Mouse (Mus musculus): ENCODE results near the gene Ubac2. TPM values are rescaled to one million over a fixed set of nuclear protein-coding genes. Genes with fewer than 3 reads are reported as not detected.

Ubac2 gene
- total and polyA plus RNA-seq, 3 experiments, result 32.8 to 40.1 (median 35.5) TPM

- H3K27ac ChIP-seq (ENCODE audit: insufficient read depth, low read depth), result no peak overlapping the region
- peaks cover 23 to 72% of the 10 kb centered on the region in 2 experiments for H3K4me1 ChIP-seq (ENCODE audit: control insufficient read depth in 1 of 2, insufficient read depth in 2 of 2)
- dilution Hi-C loops (cut with MboI; ENCODE audit: extremely low pct_ligation_motif_present, extremely low pct_unique_long_range_greater_than_20kb, low sequenced_read_pairs), result no loop called here
These were observed 75.7 kb downstream of the Ubac2 start for GRCm38 (mm10) chr14:121954129-121954528.

GRCm38 (mm10) chr14:121954608-121955007 lies 76.2 kb downstream of the Ubac2 start:
- H3K36me3 ChIP-seq (replicated peaks in 1 of 2; ENCODE audit: control insufficient read depth in 1 of 2, insufficient read depth in 1 of 2, low read length in 1 of 2), result peaks cover 11 to 64% of the 10 kb centered on the region in 2 experiments
- H3K4me3 ChIP-seq (replicated peaks in 1 of 3; ENCODE audit: low read depth in 2 of 3, low read length in 2 of 3, poor library complexity in 1 of 3), result no peak overlapping the region
- no peak for TF ChIP-seq POLR2AphosphoS2 (IDR thresholded peaks at IDR 0.05; ENCODE audit: low read depth, low read length)
- TF ChIP-seq ZKSCAN1 (IDR thresholded peaks at IDR 0.05; ENCODE audit: borderline replicate concordance, low read depth, low read length), result peak; percentile 65
- H3K4me2 ChIP-seq (ENCODE audit: insufficient read depth, low read depth, poor library complexity, severe bottlenecking), result no peak overlapping the region
- no peaks in the 10 kb centered on the region for H3K79me2 ChIP-seq (replicated peaks; ENCODE audit: control insufficient read depth, extremely low read depth, insufficient read depth, poor library complexity, severe bottlenecking)
- DNase-seq (ENCODE audit: extremely low read depth), result no peak
- H3K27me3 ChIP-seq (replicated peaks), result no peaks in the 10 kb centered on the region
- H3K27ac ChIP-seq (ENCODE audit: insufficient read depth, low read depth), result no peak overlapping the region
- dilution Hi-C loops (cut with MboI; ENCODE audit: extremely low pct_ligation_motif_present, extremely low pct_unique_long_range_greater_than_20kb, low sequenced_read_pairs), result no loop called here
- no peaks in the 10 kb centered on the region for H3K9me3 ChIP-seq (replicated peaks; ENCODE audit: low read length)
- no peak overlapping the region for H3K9ac ChIP-seq (ENCODE audit: insufficient read depth, low read depth)
- in situ Hi-C loops (cut with MboI; ENCODE audit: low pct_ligation_motif_present, low pct_unique_long_range_greater_than_20kb, low sequenced_read_pairs), result no loop called here
- peaks cover 24 to 72% of the 10 kb centered on the region in 2 experiments for H3K4me1 ChIP-seq (ENCODE audit: control insufficient read depth in 1 of 2, insufficient read depth in 2 of 2)

More at GRCm38 (mm10) chr14:121954129-121954528, 75.7 kb downstream of the Ubac2 start:
- TF ChIP-seq BHLHE40 (IDR thresholded peaks at IDR 0.05; ENCODE audit: low read depth, low read length) (no peak), UBTF (IDR thresholded peaks at IDR 0.05; ENCODE audit: low read depth, low read length) (no peak)
- no peaks in the 10 kb centered on the region for H3K79me2 ChIP-seq (replicated peaks; ENCODE audit: control insufficient read depth, extremely low read depth, insufficient read depth, poor library complexity, severe bottlenecking)
- in situ Hi-C loops (cut with MboI; ENCODE audit: low pct_ligation_motif_present, low pct_unique_long_range_greater_than_20kb, low sequenced_read_pairs), result no loop called here
- peaks cover 11 to 67% of the 10 kb centered on the region in 2 experiments for H3K36me3 ChIP-seq (replicated peaks in 1 of 2; ENCODE audit: control insufficient read depth in 1 of 2, insufficient read depth in 1 of 2, low read length in 1 of 2)
- no peak overlapping the region for H3K4me2 ChIP-seq (ENCODE audit: insufficient read depth, low read depth, poor library complexity, severe bottlenecking)
- no peak for DNase-seq (ENCODE audit: extremely low read depth)
- no peak overlapping the region for H3K4me3 ChIP-seq (replicated peaks in 1 of 3; ENCODE audit: low read depth in 2 of 3, low read length in 2 of 3, poor library complexity in 1 of 3)
- no peak overlapping the region for H3K9ac ChIP-seq (ENCODE audit: insufficient read depth, low read depth)
- H3K9me3 ChIP-seq (replicated peaks; ENCODE audit: low read length), result no peaks in the 10 kb centered on the region
- no peaks in the 10 kb centered on the region for H3K27me3 ChIP-seq (replicated peaks)

- no peak overlapping the region for H3K4me2 ChIP-seq (ENCODE audit: insufficient read depth, low read depth, poor library complexity, severe bottlenecking)
- no peak overlapping the region for H3K27ac ChIP-seq (ENCODE audit: insufficient read depth, low read depth)
- dilution Hi-C loops (cut with MboI; ENCODE audit: extremely low pct_ligation_motif_present, extremely low pct_unique_long_range_greater_than_20kb, low sequenced_read_pairs) (no loop called here), in situ Hi-C loops (cut with MboI; ENCODE audit: low pct_ligation_motif_present, low pct_unique_long_range_greater_than_20kb, low sequenced_read_pairs) (no loop called here)
- no peak overlapping the region for H3K9ac ChIP-seq (ENCODE audit: insufficient read depth, low read depth)
- no peaks in the 10 kb centered on the region for H3K79me2 ChIP-seq (replicated peaks; ENCODE audit: control insufficient read depth, extremely low read depth, insufficient read depth, poor library complexity, severe bottlenecking)
- DNase-seq (ENCODE audit: extremely low read depth), result no peak
- peaks cover 19 to 72% of the 10 kb centered on the region in 2 experiments for H3K4me1 ChIP-seq (ENCODE audit: control insufficient read depth in 1 of 2, insufficient read depth in 2 of 2)
- H3K4me3 ChIP-seq (replicated peaks in 1 of 3; ENCODE audit: low read depth in 2 of 3, low read length in 2 of 3, poor library complexity in 1 of 3), result no peak overlapping the region
- H3K27me3 ChIP-seq (replicated peaks), result no peaks in the 10 kb centered on the region
- no peaks in the 10 kb centered on the region for H3K9me3 ChIP-seq (replicated peaks; ENCODE audit: low read length)
- no peak for TF ChIP-seq IRF4 (IDR thresholded peaks at IDR 0.05; ENCODE audit: low read depth, low read length)
- no peak for TF ChIP-seq SMC3 (IDR thresholded peaks at IDR 0.05; ENCODE audit: low read depth, low read length)
- no peak for TF ChIP-seq TBP (conservative IDR thresholded peaks at IDR 0.05; ENCODE audit: low read depth, low read length)
- TF ChIP-seq MEF2A (IDR thresholded peaks at IDR 0.05; ENCODE audit: borderline replicate concordance, low read depth, low read length), result no peak
- no peak for TF ChIP-seq MXI1 (IDR thresholded peaks at IDR 0.05; ENCODE audit: low read depth, low read length)
- TF ChIP-seq ELF1 (IDR thresholded peaks at IDR 0.05; ENCODE audit: low read depth, low read length), result no peak
- peaks cover 11 to 61% of the 10 kb centered on the region in 2 experiments for H3K36me3 ChIP-seq (replicated peaks in 1 of 2; ENCODE audit: control insufficient read depth in 1 of 2, insufficient read depth in 1 of 2, low read length in 1 of 2)
These were observed 76.9 kb downstream of the Ubac2 start for GRCm38 (mm10) chr14:121955176-121955795.

Measured in CH12.LX (cell line).